Mouse (Mus musculus) embryonic fibroblast, embryonic 13.5 days (primary cell): ENCODE measurements at regions not wholly inside any gene's neighbourhood (a gene's known extent, or its start where the extent isn't known, plus 50 kb on each side); places are given as distances from the start of the nearest gene placed in this dataset.
"Not testable (repeated sequence)": the region's sequence is repeated elsewhere in the genome, so short reads cannot be mapped to it uniquely, and the experiment has no call there.

Experiments
- CTCF ChIP-seq: IDR thresholded peaks from 2 replicates; pipeline ENCODE4 v1.5.1; 2011; ENCODE audit warnings: mild to moderate bottlenecking, control low read depth, low read length, moderate library complexity, borderline replicate concordance; ENCODE audit not compliant: insufficient read depth
- POLR2A ChIP-seq: IDR thresholded peaks from 2 replicates; pipeline ENCODE4 v1.6.1; 2011; ENCODE audit warnings: low read depth, mild to moderate bottlenecking, control low read depth, low read length, moderate library complexity

DNA sequence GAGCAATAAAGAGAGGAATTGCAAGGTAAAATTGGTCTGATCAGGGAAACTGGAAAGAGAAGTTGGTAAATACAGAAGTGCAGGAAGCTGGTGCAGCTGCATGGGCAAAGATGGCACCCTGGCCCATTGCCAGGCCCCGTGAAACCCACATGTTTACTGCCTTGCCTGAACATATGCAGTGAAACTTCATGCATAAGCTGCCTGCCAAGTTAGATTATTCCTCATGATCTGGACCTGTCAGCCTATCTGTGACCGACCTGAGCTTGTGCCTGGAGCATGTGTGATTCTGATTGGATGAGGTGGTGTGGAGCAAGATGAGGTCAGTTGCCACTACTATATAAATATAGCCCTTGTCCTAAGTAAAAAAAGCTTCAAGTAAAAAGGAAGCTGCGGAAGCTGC lies 122.6 kb upstream of the Dmac1 start:
- not testable (repeated sequence) for TF ChIP-seq CTCF, POLR2A
